Mouse (Mus musculus): ENCODE measurements around the gene Mul1.

- TF ChIP-seq ZNF384 (IDR thresholded peaks at IDR 0.05; ENCODE audit: low read depth, low read length) (no peak), MAFK (IDR thresholded peaks at IDR 0.05; ENCODE audit: insufficient read depth, low read depth, low read length) (no peak)
Measured at GRCm38 (mm10) chr4:138429778-138430177, 4.7 kb upstream of the Mul1 start.
